Comparison of ENCODE assay signal across 8 mouse cellular contexts in genomic region chr2:157287542-157287941, GRCm38 (mm10). TPM values are rescaled to one million over a fixed set of nuclear protein-coding genes. Genes with fewer than 3 reads are reported as not detected.
DNase-seq lines count a peak whose midpoint lies in the region; ATAC-seq and TF ChIP-seq lines count a peak whose summit lies in the region.

No protein-coding gene starts in this region.

- POLR2A ChIA-PET in Patski (lab: Charles Lee): no interaction called here

- H3K9ac ChIP-seq in liver, adult 2 months (ENCODE audit: low read depth, low read length): no peak overlapping the region
- H3K9ac ChIP-seq in liver, embryonic 12.5 days: no peak overlapping the region
- H3K9ac ChIP-seq in limb, embryonic 14.5 days (ENCODE audit: low read depth, low read length, severe bottlenecking): no peak overlapping the region

- ATAC-seq in liver, embryonic 12.5 days: no peak
- no peak for ATAC-seq in Patski
- ATAC-seq in limb, embryonic 14.5 days (ENCODE audit: low FRiP score, low read depth): peak; percentile 53; the same call in 1 of the 2 replicates

- peak; percentile 40; the same call in 1 of the 2 replicates for TF ChIP-seq CTCF in liver, adult 2 months (IDR thresholded peaks at IDR 0.05; ENCODE audit: low read depth, low read length)
- peak; percentile 78 for TF ChIP-seq CTCF in Patski (IDR thresholded peaks at IDR 0.05)

- TF ChIP-seq POLR2A in liver, adult 2 months (IDR thresholded peaks at IDR 0.05; ENCODE audit: extremely low read depth, insufficient read depth, low read length): no peak
- TF ChIP-seq POLR2A in limb, embryonic 14.5 days (IDR thresholded peaks at IDR 0.05; ENCODE audit: borderline replicate concordance, extremely low read depth, insufficient read depth, insufficient read length): no peak

- in situ Hi-C loops in Patski (cut with MboI; ENCODE audit: low pct_unique_long_range_greater_than_20kb): loop anchor here (5.0 kb wide), 2 partner anchors 50 to 285 kb away; partner anchors contain the start of gene Blcap

- DNase-seq in liver, adult 2 months (ENCODE audit: extremely low read depth, low read depth, low spot score): no peak
- no peak for DNase-seq in Patski (ENCODE audit: low read depth, low spot score)
- DNase-seq in embryo, embryonic 10 days (ENCODE audit: low spot score): peak; percentile 70
- DNase-seq in induced T-regulatory cell, adult 2 months (ENCODE audit: low read depth): peak; percentile 74
- DNase-seq in limb, embryonic 14.5 days (ENCODE audit: low spot score): peak; percentile 48
- DNase-seq in right cerebral cortex, adult 2 months (ENCODE audit: low spot score in 2 of 2): peak; percentile 71 to 72
- no peak for DNase-seq in neural tube, embryonic 10.5 days (ENCODE audit: extremely low spot score, low spot score)

- H3K79me2 ChIP-seq in liver, adult 2 months (ENCODE audit: control insufficient read depth, insufficient read depth, low read length): 0 out of 2 replicates have a peak, but pooled peaks cover 12% of the 10 kb centered on the region

- H3K9me3 ChIP-seq in liver, embryonic 12.5 days (replicated peaks): no peaks in the 10 kb centered on the region
- no peaks in the 10 kb centered on the region for H3K9me3 ChIP-seq in limb, embryonic 14.5 days (ENCODE audit: control insufficient read depth, low read length)

- H3K27me3 ChIP-seq in liver, adult 2 months (ENCODE audit: control insufficient read depth, insufficient read depth, low read length): no peaks in the 10 kb centered on the region
- H3K27me3 ChIP-seq in liver, embryonic 12.5 days (replicated peaks): no peaks in the 10 kb centered on the region
- H3K27me3 ChIP-seq in Patski: no peaks in the 10 kb centered on the region
- no peaks in the 10 kb centered on the region for H3K27me3 ChIP-seq in limb, embryonic 14.5 days (ENCODE audit: control insufficient read depth, insufficient read depth, low read length)

- 39% methylated on average over 3 of the region's 3 CpGs for WGBS in liver, adult 2 months
- WGBS in liver, embryonic 12.5 days (ENCODE audit: insufficient replicate concordance): 37% methylated on average over 3 of the region's 3 CpGs
- 21% methylated on average over 3 of the region's 3 CpGs for WGBS in limb, embryonic 14.5 days

- H3K4me3 ChIP-seq in liver, adult 2 months (ENCODE audit: insufficient read depth, low read depth, low read length): no peak overlapping the region
- H3K4me3 ChIP-seq in liver, embryonic 12.5 days: no peak overlapping the region
- no peak overlapping the region for H3K4me3 ChIP-seq in limb, embryonic 14.5 days (replicated peaks; ENCODE audit: low read length)

- CTCF ChIA-PET in Patski (lab: Charles Lee): interaction anchor here (0.7 to 1.6 kb wide), 7 partner anchors 9 to 83 kb away, joined by 3 to 6 read pairs (median 4); partner anchors contain the start of gene Rbl1

- no peak overlapping the region for H3K4me2 ChIP-seq in liver, embryonic 12.5 days
- no peak overlapping the region for H3K4me2 ChIP-seq in limb, embryonic 14.5 days (replicated peaks; ENCODE audit: low read depth, low read length, severe bottlenecking)

- peaks cover 43% of the 10 kb centered on the region for H3K36me3 ChIP-seq in liver, adult 2 months (ENCODE audit: control insufficient read depth, insufficient read depth, low read length)
- peaks cover 100% of the 10 kb centered on the region for H3K36me3 ChIP-seq in liver, embryonic 12.5 days
- H3K36me3 ChIP-seq in limb, embryonic 14.5 days (ENCODE audit: control insufficient read depth, insufficient read depth, low read length): peaks cover 90% of the 10 kb centered on the region

- H3K27ac ChIP-seq in liver, adult 2 months (replicated peaks; ENCODE audit: insufficient read depth, low read depth, low read length): no peak overlapping the region
- no peak overlapping the region for H3K27ac ChIP-seq in liver, embryonic 12.5 days
- no peak overlapping the region for H3K27ac ChIP-seq in limb, embryonic 14.5 days (replicated peaks; ENCODE audit: low read depth, low read length)

- H3K4me1 ChIP-seq in liver, adult 2 months (ENCODE audit: control insufficient read depth, insufficient read depth, low read length): no peaks in the 10 kb centered on the region
- H3K4me1 ChIP-seq in liver, embryonic 12.5 days: peaks cover 22% of the 10 kb centered on the region
- H3K4me1 ChIP-seq in limb, embryonic 14.5 days (ENCODE audit: control insufficient read depth, insufficient read depth, low read length): no peaks in the 10 kb centered on the region

RNA-seq across cellular contexts. Expression of gene Mroh8, which starts 8.2 kb away (rescaled TPM):
- total RNA-seq in liver, adult 2 months (2014; rRNA removed): under 0.01 TPM in 1 of 2 replicates, not detected in the other
- 0.02 and 0.05 TPM in 2 replicates for polyA plus RNA-seq in liver, adult 2 months (2012; rRNA removed)
- 0.31 and 0.49 TPM in 2 replicates for polyA plus RNA-seq in liver, embryonic 12.5 days (2016; fragmentation: Nextera tagmentation; extraction: Ambion mirVana)
- polyA plus RNA-seq in Patski (2021): 0.40 TPM
- 0.18 and 0.24 TPM in 2 replicates for polyA plus RNA-seq in limb, embryonic 14.5 days (2012; rRNA removed)
- 0.35 and 0.36 TPM in 2 replicates for polyA plus RNA-seq in limb, embryonic 14.5 days (2014; fragmentation: Nextera tagmentation; extraction: Ambion mirVana)

RNA-seq across cellular contexts. Expression of gene Rpn2, which starts 8.7 kb away (rescaled TPM):
- 118 and 144 TPM in 2 replicates for total RNA-seq in liver, adult 2 months (2014; rRNA removed)
- polyA plus RNA-seq in liver, adult 2 months (2012; rRNA removed): 155 and 157 TPM in 2 replicates
- 198 and 216 TPM in 2 replicates for polyA plus RNA-seq in liver, embryonic 12.5 days (2016; fragmentation: Nextera tagmentation; extraction: Ambion mirVana)
- 391 TPM for polyA plus RNA-seq in Patski (2021)
- polyA plus RNA-seq in limb, embryonic 14.5 days (2012; rRNA removed): 329 and 384 TPM in 2 replicates
- polyA plus RNA-seq in limb, embryonic 14.5 days (2014; fragmentation: Nextera tagmentation; extraction: Ambion mirVana): 307 and 315 TPM in 2 replicates

RNA-seq across cellular contexts. Expression of gene Ghrh, which starts 59.8 kb away (rescaled TPM):
- total RNA-seq in liver, adult 2 months (2014; rRNA removed): not detected in 2 replicates
- not detected in 2 replicates for polyA plus RNA-seq in liver, adult 2 months (2012; rRNA removed)
- not detected in 2 replicates for polyA plus RNA-seq in liver, embryonic 12.5 days (2016; fragmentation: Nextera tagmentation; extraction: Ambion mirVana)
- polyA plus RNA-seq in Patski (2021): not detected
- 0.54 and 0.65 TPM in 2 replicates for polyA plus RNA-seq in limb, embryonic 14.5 days (2012; rRNA removed)
- polyA plus RNA-seq in limb, embryonic 14.5 days (2014; fragmentation: Nextera tagmentation; extraction: Ambion mirVana): 0.56 TPM in 1 of 2 replicates, not detected in the other

Comparison
In these comparisons a context has a peak if more than half of its experiments do, and no peak if none do; other contexts are left out.
1. DNase-seq: peak in embryo, embryonic 10 days (single experiment), induced T-regulatory cell, adult 2 months (single experiment), limb, embryonic 14.5 days (single experiment) and right cerebral cortex, adult 2 months (2 of 2); none in liver, adult 2 months (single experiment), Patski (single experiment) and neural tube, embryonic 10.5 days (single experiment).